Mouse (Mus musculus) forebrain, embryonic 14.5 days (tissue): ENCODE results near the gene Csf2rb2. TPM values are rescaled to one million over a fixed set of nuclear protein-coding genes. Genes with fewer than 3 reads are reported as not detected.

Experiments
- ATAC-seq: fragments of 200-750 bp; cut with Nextera tagmentation; 2 replicates; pipeline ENCODE4 v1.8.0; 2017; ENCODE audit warnings: mild to moderate bottlenecking, moderate library complexity
- DNase-seq: peaks from one replicate; pipeline ENCODE4 v3.0.0-alpha.2; 2015; ENCODE audit warnings: low spot score
- H3K27ac ChIP-seq: fragments of 300-500 bp; sonication (generic); 2 replicates; pipeline ENCODE4 v1.5.1; 2014; ENCODE audit warnings: low read depth, mild to moderate bottlenecking, control low read depth, low read length, moderate library complexity
- H3K27me3 ChIP-seq: fragments of 300-500 bp; sonication (generic); replicated peaks from 2 replicates; pipeline ENCODE4 v1.6.1; 2014; ENCODE audit warnings: low read length, control low read depth, mixed read lengths; ENCODE audit not compliant: control insufficient read depth, insufficient read depth
- H3K36me3 ChIP-seq: fragments of 300-500 bp; sonication (generic); 2 replicates; pipeline ENCODE4 v1.6.1; 2014; ENCODE audit warnings: low read length, control low read depth; ENCODE audit not compliant: control insufficient read depth, insufficient read depth
- H3K4me1 ChIP-seq: fragments of 300-500 bp; sonication (generic); 2 replicates; pipeline ENCODE4 v1.6.1; 2014; ENCODE audit warnings: antibody characterized with exemption, low read length, control low read depth; ENCODE audit not compliant: control insufficient read depth, insufficient read depth
- H3K4me2 ChIP-seq: fragments of 300-500 bp; sonication (generic); 2 replicates; pipeline ENCODE4 v1.6.1; 2014; ENCODE audit warnings: mild to moderate bottlenecking, control low read depth, low read length
- H3K4me3 ChIP-seq: fragments of 300-500 bp; sonication (generic); 2 replicates; pipeline ENCODE4 v1.5.1; 2014; ENCODE audit warnings: low read depth, low read length, control low read depth
- H3K9ac ChIP-seq: fragments of 300-500 bp; sonication (generic); 2 replicates; pipeline ENCODE4 v1.6.1; 2014; ENCODE audit warnings: mild to moderate bottlenecking, low read length, control low read depth, moderate library complexity
- H3K9me3 ChIP-seq: fragments of 300-500 bp; sonication (generic); replicated peaks from 2 replicates; pipeline ENCODE4 v1.6.1; 2016; ENCODE audit warnings: low read length, control low read depth, mixed read lengths; ENCODE audit not compliant: control insufficient read depth
- WGBS: fragments of 180-500 bp; shearing (Covaris S2); extraction: QIAGEN DNeasy Blood & Tissue Kit; methylation state at CpG from one replicate; pipeline ENCODE4 v1.1.7; 2014; 5-methylcytosine and 5-hydroxymethylcytosine counted together
- microRNA-seq: library from miRNA; unstranded; fragments of <30 nt; microRNA quantifications from one replicate; pipeline ENCODE4, GENCODE M21; 2016
- polyA plus RNA-seq: library from polyadenylated mRNA; unstranded; fragments of >200 nt; fragmentation: Nextera tagmentation; extraction: Ambion mirVana; gene quantifications from 2 replicates; pipeline ENCODE4 v1.2.1, GENCODE M21; 2014

The Csf2rb2 gene
- polyA plus RNA-seq, 1 experiment from 2014 or later, result not detected

GRCm38 (mm10) chr15:78239956-78240617 lies 65.4 kb downstream of the Csf2rb2 start:
- H3K27ac ChIP-seq, result no peak overlapping the region
- no peak overlapping the region for H3K9ac ChIP-seq
- H3K4me3 ChIP-seq, result no peak overlapping the region
- WGBS, result 85% methylated on average over 14 of the region's 14 CpGs
- H3K27me3 ChIP-seq, result no peaks in the 10 kb centered on the region
- ATAC-seq (no peak), DNase-seq (no peak)
- no peak overlapping the region for H3K4me2 ChIP-seq
- H3K4me1 ChIP-seq, result no peaks in the 10 kb centered on the region
- H3K9me3 ChIP-seq, result no peaks in the 10 kb centered on the region
- H3K36me3 ChIP-seq, result no peaks in the 10 kb centered on the region

- H3K9me3 ChIP-seq, result no peaks in the 10 kb centered on the region
- H3K36me3 ChIP-seq, result no peaks in the 10 kb centered on the region
- no peak overlapping the region for H3K4me2 ChIP-seq
- 21% methylated on average over 10 of the region's 10 CpGs for WGBS
- H3K27me3 ChIP-seq, result no peaks in the 10 kb centered on the region
- H3K9ac ChIP-seq, result no peak overlapping the region
- H3K27ac ChIP-seq, result no peak overlapping the region
- ATAC-seq (no peak), DNase-seq (peak; percentile 85)
- no peak overlapping the region for H3K4me3 ChIP-seq
- H3K4me1 ChIP-seq, result no peaks in the 10 kb centered on the region
Observed at GRCm38 (mm10) chr15:78239453-78239852, 66.1 kb downstream of the Csf2rb2 start.

DNA sequence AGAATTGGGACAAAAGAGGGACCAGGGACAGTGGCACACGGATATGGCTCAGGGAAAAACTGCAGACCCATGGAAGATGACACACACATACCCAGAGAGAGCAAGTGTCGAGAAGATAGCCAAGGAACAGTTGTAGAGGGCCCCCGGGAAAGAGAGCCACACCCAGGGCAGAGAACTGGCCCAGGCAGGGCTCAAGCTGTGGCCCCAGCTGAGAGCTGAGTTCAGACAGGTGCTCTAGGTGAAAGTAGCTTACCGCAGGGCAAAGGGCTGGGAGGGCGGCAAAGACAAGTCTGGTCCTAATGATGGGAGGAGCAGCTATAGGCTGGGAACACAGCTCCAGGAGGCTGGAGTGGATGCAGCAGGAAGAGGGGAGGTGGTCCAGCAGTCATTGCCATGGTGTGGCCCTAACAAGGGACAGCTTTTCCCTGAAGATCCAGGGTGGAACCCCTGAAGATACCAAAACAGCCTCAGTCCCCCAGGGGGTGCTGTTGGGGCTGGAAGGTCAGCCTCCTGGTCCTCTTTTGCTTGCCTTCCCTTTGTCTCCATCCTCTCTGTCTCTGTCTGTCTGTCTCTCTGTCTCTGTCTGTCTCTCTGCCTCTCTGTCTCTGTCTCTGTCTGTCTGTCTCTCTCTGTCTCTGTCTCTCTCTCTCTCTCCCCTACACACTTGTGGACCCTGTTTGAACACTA lies 70.6 kb downstream of the Csf2rb2 start:
- no peaks in the 10 kb centered on the region for H3K36me3 ChIP-seq
- no peak for DNase-seq
- ATAC-seq, result no peak
- H3K4me3 ChIP-seq, result no peak overlapping the region
- no peaks in the 10 kb centered on the region for H3K4me1 ChIP-seq
- no peak overlapping the region for H3K27ac ChIP-seq
- no peaks in the 10 kb centered on the region for H3K9me3 ChIP-seq
- H3K27me3 ChIP-seq, result no peaks in the 10 kb centered on the region
- no peak overlapping the region for H3K9ac ChIP-seq
- 85% methylated on average over 5 of the region's 5 CpGs for WGBS
- no peak overlapping the region for H3K4me2 ChIP-seq

Small RNAs within 50 kb of the gene (microRNA-seq; reads per million reads assigned to microRNA genes)
- gene Mir7676-1, result not detected
- gene Mir7676-2, result not detected

Other genes starting within 250 kb of the Csf2rb2 start
- gene Cacng2, start 185.7 kb downstream of the Csf2rb2 start, polyA plus RNA-seq, result 4.7 and 7.0 TPM in 2 replicates
- 137 and 165 TPM in 2 replicates for gene Ift27, start 131.6 kb downstream of the Csf2rb2 start, polyA plus RNA-seq
- 0.19 and 1.3 TPM in 2 replicates for gene Pvalb, start 99.3 kb downstream of the Csf2rb2 start, polyA plus RNA-seq
- gene Ncf4, start 60.9 kb downstream of the Csf2rb2 start, polyA plus RNA-seq, result 1.1 TPM in 2 replicates
- 0.44 and 0.74 TPM in 2 replicates for gene Csf2rb, start 20.0 kb upstream of the Csf2rb2 start, polyA plus RNA-seq
- gene Tex33, start 90.2 kb upstream of the Csf2rb2 start, polyA plus RNA-seq, result not detected in 2 replicates
- gene Tst, start 100.2 kb upstream of the Csf2rb2 start, polyA plus RNA-seq, result 27.0 and 27.4 TPM in 2 replicates
- 5.9 and 6.1 TPM in 2 replicates for gene Mpst, start 100.7 kb upstream of the Csf2rb2 start, polyA plus RNA-seq
- 110 and 113 TPM in 2 replicates for gene Kctd17, start 122.8 kb upstream of the Csf2rb2 start, polyA plus RNA-seq
- gene Tmprss6, start 162.9 kb upstream of the Csf2rb2 start, polyA plus RNA-seq, result 0.20 and 0.47 TPM in 2 replicates
- 0.05 TPM in 1 of 2 replicates, not detected in the other for gene Il2rb, start 189.6 kb upstream of the Csf2rb2 start, polyA plus RNA-seq
- 7.8 and 8.6 TPM in 2 replicates for gene C1qtnf6, start 225.7 kb upstream of the Csf2rb2 start, polyA plus RNA-seq
- gene Sstr3, start 239.0 kb upstream of the Csf2rb2 start, polyA plus RNA-seq, result 0.64 and 0.91 TPM in 2 replicates